Comparison of ENCODE assay signal across 10 mouse cellular contexts in genomic region chr6:30469370-30469769, GRCm38 (mm10). TPM values are rescaled to one million over a fixed set of nuclear protein-coding genes. Genes with fewer than 3 reads are reported as not detected.
DNase-seq lines count a peak whose midpoint lies in the region; ATAC-seq and TF ChIP-seq lines count a peak whose summit lies in the region.
"Had no signal": no experiment of that assay in that cellular context is flagged by ENCODE, and none has a peak within 500 bp of the region (broad histone marks: within the 10 kb centered on the region; RNA-seq: fewer than 3 reads in every experiment).

No protein-coding gene starts in this region.

- no peaks in the 10 kb centered on the region for H3K9me3 ChIP-seq in hindbrain, embryonic 10.5 days
- H3K9me3 ChIP-seq in hindbrain, embryonic 11.5 days (ENCODE audit: control insufficient read depth, low read length) = no peaks in the 10 kb centered on the region
- H3K9me3 ChIP-seq in hindbrain, embryonic 15.5 days = no peaks in the 10 kb centered on the region
- H3K9me3 ChIP-seq: G1E had no signal

- no peak overlapping the region for H3K9ac ChIP-seq in hindbrain, embryonic 11.5 days (ENCODE audit: low read depth, low read length)
- no peak overlapping the region for H3K9ac ChIP-seq in hindbrain, embryonic 15.5 days

- no peaks in the 10 kb centered on the region for H3K36me3 ChIP-seq in hindbrain, embryonic 10.5 days
- no peaks in the 10 kb centered on the region for H3K36me3 ChIP-seq in hindbrain, embryonic 11.5 days (ENCODE audit: control insufficient read depth, insufficient read depth, low read length)
- H3K36me3 ChIP-seq in hindbrain, embryonic 15.5 days = no peaks in the 10 kb centered on the region
- no peaks in the 10 kb centered on the region for H3K36me3 ChIP-seq in kidney, adult 2 months (ENCODE audit: control insufficient read depth, insufficient read depth, low read length)
- H3K36me3 ChIP-seq: G1E had no signal

- peaks cover 5% of the 10 kb centered on the region; the same call in 1 of the 2 replicates for H3K27me3 ChIP-seq in hindbrain, embryonic 10.5 days (ENCODE audit: insufficient read depth, poor library complexity, severe bottlenecking)
- no peaks in the 10 kb centered on the region for H3K27me3 ChIP-seq in hindbrain, embryonic 11.5 days (ENCODE audit: control insufficient read depth, insufficient read depth, low read length)
- H3K27me3 ChIP-seq in hindbrain, embryonic 15.5 days = no peaks in the 10 kb centered on the region
- no peaks in the 10 kb centered on the region for H3K27me3 ChIP-seq in kidney, adult 2 months (replicated peaks; ENCODE audit: control insufficient read depth, insufficient read depth, low read length)

- 87% methylated on average over 12 of the region's 12 CpGs for WGBS in hindbrain, embryonic 10.5 days
- 83% methylated on average over 12 of the region's 12 CpGs for WGBS in hindbrain, embryonic 11.5 days
- 38% methylated on average over 12 of the region's 12 CpGs for WGBS in hindbrain, embryonic 15.5 days
- 67% methylated on average over 12 of the region's 12 CpGs for WGBS in kidney, adult 2 months

- no peak for TF ChIP-seq POLR2A in kidney, adult 2 months (IDR thresholded peaks at IDR 0.05; ENCODE audit: low read depth, low read length)

- H3K4me3 ChIP-seq in hindbrain, embryonic 10.5 days = no peak overlapping the region
- H3K4me3 ChIP-seq in hindbrain, embryonic 11.5 days (ENCODE audit: low read depth, low read length) = no peak overlapping the region
- H3K4me3 ChIP-seq in hindbrain, embryonic 15.5 days = no peak overlapping the region
- H3K4me3 ChIP-seq in kidney, adult 2 months (ENCODE audit: insufficient read depth, low read depth, low read length) = no peak overlapping the region

- H3K4me1 ChIP-seq in hindbrain, embryonic 10.5 days (replicated peaks) = peaks cover 28% of the 10 kb centered on the region
- H3K4me1 ChIP-seq in hindbrain, embryonic 11.5 days (replicated peaks; ENCODE audit: control insufficient read depth, insufficient read depth, low read length) = no peaks in the 10 kb centered on the region
- H3K4me1 ChIP-seq in hindbrain, embryonic 15.5 days (replicated peaks) = peaks cover 19% of the 10 kb centered on the region
- H3K4me1 ChIP-seq in kidney, adult 2 months (ENCODE audit: control insufficient read depth, insufficient read depth, low read length) = no peaks in the 10 kb centered on the region

- no peak for DNase-seq in hindbrain, embryonic 10.5 days (ENCODE audit: low spot score)
- no peak for DNase-seq in hindbrain, embryonic 11.5 days (ENCODE audit: low spot score)
- peak; percentile 95 for DNase-seq in MN1 (ENCODE audit: low spot score)
- peak; percentile 95 to 96 for DNase-seq in cerebellum, postnatal 10 days
- no peak for DNase-seq in spleen, postnatal 36 days (ENCODE audit: low spot score in 2 of 2)
- no peak for DNase-seq in T-cell, adult 2 months (ENCODE audit: low spot score)
- DNase-seq in kidney, adult 2 months = no peak

- no peak overlapping the region for H3K4me2 ChIP-seq in hindbrain, embryonic 11.5 days (replicated peaks; ENCODE audit: low read depth, low read length)
- no peak overlapping the region for H3K4me2 ChIP-seq in hindbrain, embryonic 15.5 days

- peak overlapping the region; percentile 70 for H3K27ac ChIP-seq in hindbrain, embryonic 10.5 days
- no peak overlapping the region for H3K27ac ChIP-seq in hindbrain, embryonic 11.5 days (ENCODE audit: low read depth, low read length)
- H3K27ac ChIP-seq in hindbrain, embryonic 15.5 days (replicated peaks) = peak overlapping the region; percentile 9
- no peak overlapping the region for H3K27ac ChIP-seq in kidney, adult 2 months (ENCODE audit: insufficient read depth, low read depth, low read length)

- no peak for ATAC-seq in hindbrain, embryonic 11.5 days (ENCODE audit: low FRiP score)
- ATAC-seq in hindbrain, embryonic 15.5 days (ENCODE audit: low FRiP score, low read depth) = peak; percentile 70

- TF ChIP-seq CTCF in kidney, adult 2 months (conservative IDR thresholded peaks at IDR 0.05; ENCODE audit: insufficient read depth, insufficient read length, low read depth, low read length) = no peak

RNA-seq across cellular contexts. Expression of gene Tmem209, which starts 40.2 kb away (rescaled TPM):
- polyA plus RNA-seq in hindbrain, embryonic 10.5 days (2016; fragmentation: Nextera tagmentation; extraction: Ambion mirVana) = 38.3 and 40.3 TPM in 2 replicates
- 47.9 and 51.6 TPM in 2 replicates for polyA plus RNA-seq in hindbrain, embryonic 11.5 days (2014; fragmentation: Nextera tagmentation; extraction: Ambion mirVana)
- 25.4 and 30.3 TPM in 2 replicates for polyA plus RNA-seq in hindbrain, embryonic 15.5 days (2015; fragmentation: Nextera tagmentation; extraction: Ambion mirVana)
- polyA plus RNA-seq in kidney, adult 2 months (2012; rRNA removed) = 27.3 and 35.2 TPM in 2 replicates

RNA-seq across cellular contexts. Expression of gene Ssmem1, which starts 40.3 kb away (rescaled TPM):
- 0.34 and 0.35 TPM in 2 replicates for polyA plus RNA-seq in hindbrain, embryonic 10.5 days (2016; fragmentation: Nextera tagmentation; extraction: Ambion mirVana)
- polyA plus RNA-seq in hindbrain, embryonic 11.5 days (2014; fragmentation: Nextera tagmentation; extraction: Ambion mirVana) = 0.36 and 0.37 TPM in 2 replicates
- polyA plus RNA-seq in hindbrain, embryonic 15.5 days (2015; fragmentation: Nextera tagmentation; extraction: Ambion mirVana) = 0.22 TPM in 1 of 2 replicates, not detected in the other
- polyA plus RNA-seq in kidney, adult 2 months (2012; rRNA removed) = 0.09 TPM in 1 of 2 replicates, not detected in the other
- polyA plus RNA-seq: G1E; spleen, adult 2 months had no signal

Comparison
In these comparisons a context has a peak if more than half of its experiments do, and no peak if none do; other contexts are left out.
1. H3K27ac ChIP-seq: peak in hindbrain, embryonic 10.5 days (single experiment) and hindbrain, embryonic 15.5 days (single experiment); none in hindbrain, embryonic 11.5 days (single experiment) and kidney, adult 2 months (single experiment).
2. DNase-seq: peak in MN1 (single experiment) and cerebellum, postnatal 10 days (2 of 2); none in hindbrain, embryonic 10.5 days (single experiment), hindbrain, embryonic 11.5 days (single experiment), spleen, postnatal 36 days (0 of 2), T-cell, adult 2 months (single experiment) and kidney, adult 2 months (single experiment).